Mouse (Mus musculus): Measurements from ENCODE around the gene Ubqln5.

Ubqln5 gene

DNA sequence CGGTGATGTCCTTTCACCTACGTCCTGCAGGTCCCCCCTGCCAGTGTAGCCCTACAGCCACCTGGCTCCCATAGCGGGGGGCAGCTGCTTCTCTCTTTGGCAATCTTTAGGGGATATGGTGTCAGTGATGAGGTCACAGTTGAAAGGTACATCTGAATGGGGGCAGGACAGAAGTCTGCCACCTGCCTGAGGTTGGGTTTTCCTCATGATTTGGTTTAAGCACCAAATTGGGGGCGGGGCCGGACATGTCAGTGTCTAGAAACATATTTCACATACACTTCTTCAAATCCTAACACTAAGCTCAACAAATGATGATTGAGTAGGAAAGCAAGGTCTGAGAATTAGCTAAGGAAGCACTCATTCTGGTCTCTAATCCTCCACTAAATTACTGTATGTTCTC, at the start of gene Ubqln5:
TSS of gene Ubqln5 (minus strand) at position 101 of the 400 bp plus-strand sequence.
- DNase-seq (ENCODE audit: low spot score), result no peak

DNA sequence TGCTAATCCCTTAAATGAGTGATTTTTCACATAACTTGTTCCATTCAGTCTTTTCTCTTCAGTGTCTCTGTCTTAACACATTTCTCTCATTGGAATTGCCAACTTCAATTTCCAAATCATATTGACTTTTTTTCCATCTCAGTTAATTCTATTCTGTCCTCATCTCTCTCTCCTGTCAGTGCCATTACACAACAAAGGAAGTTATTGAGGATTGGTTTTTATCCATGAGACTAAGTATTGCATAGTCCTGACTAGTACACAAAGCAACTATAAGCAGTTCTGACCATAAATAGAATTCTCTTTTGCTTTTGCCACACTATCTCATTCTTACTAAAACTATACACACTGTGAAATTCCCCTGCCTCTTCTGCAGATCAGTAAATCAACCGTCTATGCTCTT, 49.4 kb upstream of the Ubqln5 start:
- DNase-seq (ENCODE audit: low spot score), result no peak

DNA sequence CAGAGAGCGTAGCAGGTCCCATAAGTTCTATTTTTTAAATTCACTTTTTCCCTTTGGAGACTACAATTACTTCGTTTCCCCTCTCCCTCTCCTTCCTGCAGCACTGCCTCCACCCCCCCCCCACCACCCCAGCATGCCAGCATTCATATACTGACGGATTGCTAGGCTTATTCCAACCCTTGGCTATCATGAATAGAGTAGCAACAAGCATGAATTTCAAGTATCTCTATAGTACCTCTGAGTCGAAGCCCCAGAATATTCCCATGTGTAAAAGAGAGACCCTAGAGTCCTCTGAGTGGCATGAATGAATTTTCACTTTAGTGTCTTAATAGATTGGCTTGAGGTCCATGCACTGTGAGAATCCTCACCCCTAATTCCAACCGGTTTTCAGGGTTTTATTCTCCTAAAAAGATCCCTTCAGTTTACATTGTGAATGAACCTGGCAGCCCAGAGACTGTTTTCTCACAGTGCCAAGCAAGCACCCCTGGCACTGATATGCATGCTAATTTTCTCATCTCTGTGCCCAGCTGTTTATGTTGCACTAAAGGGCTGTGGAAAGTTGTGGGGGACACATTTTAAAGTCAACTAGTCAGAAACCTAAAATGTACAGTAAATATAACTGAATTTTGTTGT, 48.9 kb upstream of the Ubqln5 start:
- DNase-seq (ENCODE audit: low spot score), result no peak

DNA sequence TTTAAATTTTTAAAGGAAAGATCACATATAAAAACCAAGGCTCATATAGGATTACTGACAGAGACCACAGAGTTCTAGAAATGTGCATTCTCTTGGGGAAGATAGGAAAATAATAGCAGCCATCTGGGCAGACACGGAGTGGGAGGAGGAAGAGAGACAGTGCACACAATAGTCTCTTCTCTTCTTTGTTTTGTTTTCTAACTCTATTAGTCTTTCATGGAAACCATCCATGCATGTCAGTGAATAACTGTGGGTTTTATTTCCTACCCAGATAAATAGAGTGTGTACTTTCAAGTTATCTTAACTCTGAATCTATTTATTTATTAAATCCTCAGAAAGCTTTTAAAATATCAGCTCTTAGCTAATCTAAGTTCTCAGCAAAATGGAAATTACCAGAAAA, 45.5 kb upstream of the Ubqln5 start:
- DNase-seq (ENCODE audit: low spot score), result no peak

DNA sequence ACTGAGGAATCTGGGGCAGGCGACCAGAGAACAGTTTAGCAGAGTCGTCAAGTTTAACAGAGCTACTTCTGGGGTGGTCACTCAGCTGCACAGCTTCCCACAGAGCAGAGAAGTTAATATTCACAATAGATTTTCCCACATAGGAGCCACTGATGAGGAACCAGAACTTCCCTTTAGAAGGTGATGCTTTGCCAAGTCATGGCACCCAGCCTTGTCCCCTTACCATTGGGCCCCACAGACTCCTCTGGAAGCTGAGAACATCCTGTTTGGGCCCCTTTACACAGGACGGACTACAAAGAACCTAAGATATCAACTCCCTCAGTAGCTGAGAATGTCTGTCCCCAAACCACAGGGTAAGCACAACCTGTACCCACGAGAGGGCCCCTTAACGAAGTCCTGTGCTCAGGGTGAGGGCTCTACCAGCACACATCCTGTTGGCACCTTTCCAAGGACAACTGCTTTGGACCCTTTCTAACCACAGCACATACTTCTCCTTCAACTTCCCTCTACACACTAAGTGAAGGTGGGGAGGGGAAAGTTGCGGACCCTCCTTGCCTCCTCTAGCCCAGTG, 40.1 kb upstream of the Ubqln5 start:
- no peak for DNase-seq (ENCODE audit: low spot score)

DNA sequence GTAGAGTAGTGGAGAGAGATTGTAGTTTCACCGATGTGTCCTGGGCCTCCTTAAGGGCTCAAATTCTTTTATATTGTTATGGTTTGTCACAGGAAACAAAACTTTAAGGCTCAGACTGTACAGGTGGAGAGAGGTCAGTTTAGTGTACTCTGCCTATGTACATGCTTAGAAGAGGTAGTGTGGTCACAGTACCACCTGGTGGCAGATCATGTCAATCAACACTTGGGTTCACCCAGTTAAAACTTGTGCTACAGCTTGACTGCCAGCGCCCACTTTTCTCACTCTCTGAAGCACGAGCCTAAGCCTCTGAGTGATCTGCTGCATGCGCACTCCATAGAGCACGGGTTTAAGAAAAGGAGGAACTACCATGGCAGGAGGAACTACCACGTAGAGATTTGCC, 37.5 kb upstream of the Ubqln5 start:
- DNase-seq (ENCODE audit: low spot score), result no peak

DNA sequence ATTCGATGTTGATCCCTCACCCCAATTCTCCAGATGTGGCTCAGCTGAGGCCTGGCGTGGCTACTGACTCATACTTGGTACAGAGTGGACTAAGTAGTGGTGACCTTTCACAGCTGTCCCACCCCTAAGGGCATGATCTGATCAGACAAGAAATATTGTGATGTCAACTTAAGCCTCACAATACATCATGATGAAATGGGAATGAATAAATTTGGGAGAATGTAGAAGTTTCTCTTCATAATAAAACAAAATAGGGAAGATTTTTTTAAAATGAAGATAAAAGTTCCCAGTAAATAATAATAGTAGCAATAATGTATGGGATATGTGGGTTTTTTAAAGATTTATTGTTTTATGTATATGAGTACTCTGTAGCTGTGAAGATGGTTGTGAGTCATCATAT, 20.8 kb upstream of the Ubqln5 start, which contains the start of gene Ubqlnl:
TSS of gene Ubqlnl (minus strand) at position 101 of the 400 bp plus-strand sequence.
- DNase-seq (ENCODE audit: low spot score), result no peak

DNA sequence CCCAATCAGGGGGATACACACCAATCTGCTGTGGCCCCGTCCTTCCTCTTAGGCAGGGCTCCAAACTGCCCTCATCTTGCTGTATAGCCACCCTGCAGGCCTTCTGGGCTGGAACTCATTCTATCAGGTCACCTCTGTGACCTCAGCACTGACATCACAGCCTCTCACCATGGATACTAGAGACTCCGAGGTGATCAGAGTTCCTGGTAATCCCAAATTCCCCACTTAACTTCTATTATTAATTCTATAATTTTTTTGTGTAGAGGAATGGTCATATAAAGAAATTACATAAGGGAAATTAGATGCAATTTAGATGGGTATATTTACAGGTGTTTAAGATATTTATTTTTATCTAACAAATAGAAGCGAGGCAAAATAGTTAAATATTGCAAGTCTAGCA, 13.6 kb upstream of the Ubqln5 start, which contains the start of gene Ubqln3:
TSS of gene Ubqln3 (minus strand) at position 101 of the 400 bp plus-strand sequence.
- no peak for DNase-seq (ENCODE audit: low spot score)

DNA sequence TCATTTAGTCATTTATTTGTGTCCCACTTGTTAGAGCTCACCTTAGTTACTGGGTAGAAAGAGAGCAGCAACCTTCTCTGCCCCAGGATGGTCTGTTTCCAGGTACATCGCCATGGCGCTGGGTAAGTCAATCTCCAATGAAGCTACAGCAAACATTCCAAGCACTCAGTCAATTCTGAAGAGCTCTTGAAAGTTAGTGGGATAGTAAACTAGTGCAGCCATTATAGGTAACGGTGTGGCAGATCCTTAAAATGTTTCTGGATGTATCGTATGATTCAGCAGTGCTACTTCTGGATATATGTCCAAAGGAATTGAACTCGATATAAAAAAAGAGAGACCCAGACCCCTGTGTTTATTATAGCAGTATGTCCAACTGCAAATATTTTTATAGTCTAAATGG, 7.7 kb upstream of the Ubqln5 start, which contains the start of gene Olfr643:
TSS of gene Olfr643 (minus strand) at position 101 of the 400 bp plus-strand sequence.
- DNase-seq (ENCODE audit: low spot score), result no peak

DNA sequence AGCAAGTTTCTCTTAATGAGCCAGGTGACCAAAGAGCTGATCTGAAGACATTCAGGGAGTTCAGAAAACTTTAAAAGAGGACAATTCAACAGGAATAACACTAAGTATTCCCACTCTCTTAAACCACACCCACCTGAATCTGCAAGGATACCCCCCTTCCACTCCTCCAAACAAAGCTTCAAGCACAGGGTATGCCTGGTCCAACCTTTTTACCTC, 25.0 kb downstream of the Ubqln5 start, which contains the start of gene Olfr646:
TSS of gene Olfr646 (plus strand) at position 117 of the 216 bp plus-strand sequence.
- DNase-seq (ENCODE audit: low spot score), result no peak

DNA sequence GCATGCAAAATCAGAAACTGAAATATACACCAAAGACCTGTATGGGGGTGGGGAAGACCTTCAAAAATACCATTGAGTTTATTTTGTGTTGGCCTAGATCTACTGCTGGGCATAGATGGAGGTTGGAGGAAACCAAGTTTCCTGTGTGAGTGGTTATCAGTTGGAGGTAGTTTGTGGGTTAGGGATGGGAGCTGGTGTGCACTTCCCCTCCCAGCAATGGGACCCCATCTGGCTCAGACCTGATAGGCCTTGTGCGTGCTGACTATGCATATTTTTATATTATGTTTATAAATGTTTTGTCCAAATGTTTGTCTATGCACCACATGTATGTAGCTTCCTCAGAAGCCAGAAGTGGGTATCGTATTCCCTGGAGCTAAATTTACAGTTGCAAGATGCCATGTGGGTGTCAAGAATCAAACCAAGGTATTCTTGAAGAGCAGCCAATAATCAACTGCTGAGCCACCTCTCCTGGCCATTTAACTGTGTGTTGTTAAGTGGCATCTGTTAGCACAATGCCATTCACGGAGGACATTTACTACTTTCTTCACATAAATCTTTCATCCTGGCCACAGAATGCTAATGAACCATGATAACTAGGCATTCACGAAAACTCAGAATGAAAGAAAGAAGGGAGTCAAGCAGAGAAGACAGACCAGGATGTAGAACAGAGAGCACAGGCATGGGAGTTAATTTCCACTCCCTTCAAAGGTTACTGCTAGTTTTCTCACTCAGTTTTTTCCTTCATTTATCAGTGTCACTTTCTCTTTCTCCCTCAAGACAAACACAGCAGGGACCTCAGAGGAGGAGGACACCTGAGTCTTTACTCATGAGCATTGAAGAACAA, 25.5 kb downstream of the Ubqln5 start:
- DNase-seq (ENCODE audit: low spot score), result no peak

DNA sequence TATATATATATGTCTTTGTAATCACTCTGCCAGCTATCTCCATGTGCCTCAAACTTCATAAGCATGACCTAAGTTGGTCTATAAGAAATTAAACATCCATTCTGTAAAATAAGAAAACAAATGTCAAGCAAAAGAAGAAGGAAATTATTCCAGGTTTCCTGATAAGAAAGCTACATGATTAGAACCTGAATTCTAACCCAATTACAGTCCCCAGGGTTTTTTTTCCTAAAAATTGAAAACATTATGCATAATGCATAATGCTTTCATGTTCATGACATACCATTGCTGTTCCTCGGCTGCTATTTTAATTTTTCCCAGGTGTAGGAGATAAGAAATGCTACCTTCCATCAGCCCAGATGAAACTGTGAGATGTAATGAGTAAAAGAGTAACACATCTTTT, 44.3 kb downstream of the Ubqln5 start, which contains the start of gene Olfr645:
TSS of gene Olfr645 (minus strand) at position 101 of the 400 bp plus-strand sequence.
- DNase-seq (ENCODE audit: low spot score), result no peak

Data from c-Kit-positive CD71-positive TER-119-positive erythroid progenitor cells, embryonic 14.5 days (primary cell).